Mouse (Mus musculus): ENCODE data around the gene Ammecr1. TPM values are rescaled to one million over a fixed set of nuclear protein-coding genes. Genes with fewer than 3 reads are reported as not detected.

Ammecr1 gene
- polyA plus RNA-seq, 1 experiment from 2014 or later: 4.1 TPM

- Histone ChIP-seq H3K4me3 (no peak overlapping the region), H3K9me3 (no peaks in the 10 kb centered on the region), H3K4me1 (replicated peaks) (no peaks in the 10 kb centered on the region), H3K4me2 (no peak overlapping the region), H3K27ac (replicated peaks) (no peak overlapping the region), H3K36me3 (no peaks in the 10 kb centered on the region), H3K9ac (no peak overlapping the region), H3K27me3 (0 out of 2 replicates have a peak, but pooled peaks cover 8% of the 10 kb centered on the region)
- no peak for ATAC-seq (ENCODE audit: low FRiP score, low read depth)
- WGBS: 62% methylated on average over 2 of the region's 2 CpGs
These were observed 63.9 kb downstream of the Ammecr1 start for GRCm38 (mm10) chrX:142902599-142902998.

DNA sequence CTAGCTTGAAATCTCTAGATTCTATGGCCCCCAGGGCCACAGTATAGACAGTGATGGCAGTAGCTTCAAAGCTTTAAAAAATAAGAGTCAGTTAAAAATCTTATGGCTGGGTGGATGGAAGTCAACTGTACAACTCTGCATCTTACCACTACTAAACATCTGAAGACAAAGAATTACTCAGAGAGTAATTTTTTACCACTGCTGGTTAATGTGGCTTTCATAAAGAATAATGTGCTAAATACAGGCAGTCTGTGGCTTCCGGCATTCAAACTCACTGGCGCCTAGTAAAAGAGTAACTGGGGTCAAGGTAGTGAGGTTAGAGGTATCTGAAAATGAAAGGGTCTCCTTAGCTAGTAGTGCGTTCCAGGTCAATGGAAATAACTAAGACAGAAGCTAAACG, 64.6 kb downstream of the Ammecr1 start:
- Histone ChIP-seq H3K4me2 (no peak overlapping the region), H3K27ac (replicated peaks) (no peak overlapping the region), H3K4me3 (no peak overlapping the region), H3K9me3 (no peaks in the 10 kb centered on the region), H3K9ac (no peak overlapping the region), H3K27me3 (0 out of 2 replicates have a peak, but pooled peaks cover 8% of the 10 kb centered on the region), H3K36me3 (no peaks in the 10 kb centered on the region), H3K4me1 (replicated peaks) (no peaks in the 10 kb centered on the region)
- no peak for ATAC-seq (ENCODE audit: low FRiP score, low read depth)
- WGBS: 74% methylated on average over 4 of the region's 4 CpGs

DNA sequence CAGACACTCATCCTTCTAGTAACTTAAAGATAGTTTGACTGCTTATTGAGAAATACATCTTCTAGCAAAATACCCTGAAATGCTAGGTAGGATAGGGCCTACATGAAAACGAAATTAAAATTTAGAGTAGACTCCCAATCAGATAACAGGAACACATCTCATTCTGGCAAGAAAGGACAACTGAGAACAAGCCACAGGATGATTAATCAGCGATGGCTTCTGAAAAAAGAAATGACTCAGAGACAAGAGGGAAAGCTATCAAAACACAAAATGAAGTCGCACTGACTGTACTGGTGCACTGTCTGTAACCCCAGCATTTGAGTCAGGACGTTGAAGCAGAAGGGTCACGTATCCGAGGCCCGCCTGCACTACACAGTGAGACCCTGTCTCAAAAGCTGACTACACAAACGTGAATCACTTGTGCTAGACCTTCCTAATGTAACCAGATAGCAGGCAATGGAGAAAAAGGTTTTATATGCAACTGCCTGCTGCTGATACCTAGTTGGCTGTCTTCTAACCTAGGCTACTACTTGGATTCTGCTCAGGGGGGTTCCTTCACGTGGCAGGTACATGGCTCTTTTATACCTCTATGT, 68.1 kb downstream of the Ammecr1 start:
- Histone ChIP-seq H3K4me1 (replicated peaks) (no peaks in the 10 kb centered on the region), H3K9me3 (no peaks in the 10 kb centered on the region), H3K4me3 (no peak overlapping the region), H3K4me2 (no peak overlapping the region), H3K9ac (no peak overlapping the region), H3K36me3 (no peaks in the 10 kb centered on the region), H3K27me3 (0 out of 2 replicates have a peak, but pooled peaks cover 6% of the 10 kb centered on the region), H3K27ac (replicated peaks) (no peak overlapping the region)
- 90% methylated on average over 9 of the region's 9 CpGs for WGBS
- ATAC-seq (ENCODE audit: low FRiP score, low read depth): no peak

- WGBS: 90% methylated on average over 6 of the region's 6 CpGs
- H3K4me1 ChIP-seq (replicated peaks): no peaks in the 10 kb centered on the region
- H3K27ac ChIP-seq (replicated peaks): no peak overlapping the region
- no peak for ATAC-seq (ENCODE audit: low FRiP score, low read depth)
- H3K4me2 ChIP-seq: no peak overlapping the region
- no peak overlapping the region for H3K9ac ChIP-seq
- H3K4me3 ChIP-seq: no peak overlapping the region
- H3K36me3 ChIP-seq: no peaks in the 10 kb centered on the region
- no peaks in the 10 kb centered on the region for H3K9me3 ChIP-seq
- 0 out of 2 replicates have a peak, but pooled peaks cover 2% of the 10 kb centered on the region for H3K27me3 ChIP-seq
These were observed 69.0 kb downstream of the Ammecr1 start for GRCm38 (mm10) chrX:142897477-142898000.

- Histone ChIP-seq H3K4me1 (replicated peaks) (no peaks in the 10 kb centered on the region), H3K9me3 (no peaks in the 10 kb centered on the region), H3K4me3 (no peak overlapping the region), H3K27ac (replicated peaks) (no peak overlapping the region), H3K4me2 (no peak overlapping the region), H3K9ac (no peak overlapping the region), H3K36me3 (no peaks in the 10 kb centered on the region), H3K27me3 (0 out of 2 replicates have a peak, but pooled peaks cover 2% of the 10 kb centered on the region)
- WGBS: 88% methylated on average over 2 of the region's 2 CpGs
- no peak for ATAC-seq (ENCODE audit: low FRiP score, low read depth)
These were observed 71.2 kb downstream of the Ammecr1 start for GRCm38 (mm10) chrX:142895316-142895715.

GRCm38 (mm10) chrX:142885962-142886361, 80.6 kb downstream of the Ammecr1 start:
- no peak overlapping the region for H3K27ac ChIP-seq (replicated peaks)
- no peaks in the 10 kb centered on the region for H3K4me1 ChIP-seq (replicated peaks)
- no peak for ATAC-seq (ENCODE audit: low FRiP score, low read depth)
- no peaks in the 10 kb centered on the region for H3K27me3 ChIP-seq
- no peak overlapping the region for H3K9ac ChIP-seq
- H3K36me3 ChIP-seq: no peaks in the 10 kb centered on the region
- H3K9me3 ChIP-seq: no peaks in the 10 kb centered on the region
- no peak overlapping the region for H3K4me2 ChIP-seq
- 88% methylated on average over 7 of the region's 7 CpGs for WGBS
- H3K4me3 ChIP-seq: no peak overlapping the region

GRCm38 (mm10) chrX:142883593-142883992, 82.9 kb downstream of the Ammecr1 start:
- no peak for ATAC-seq (ENCODE audit: low FRiP score, low read depth)
- H3K4me3 ChIP-seq: no peak overlapping the region
- no peaks in the 10 kb centered on the region for H3K36me3 ChIP-seq
- no peaks in the 10 kb centered on the region for H3K9me3 ChIP-seq
- no peaks in the 10 kb centered on the region for H3K27me3 ChIP-seq
- H3K9ac ChIP-seq: no peak overlapping the region
- H3K4me2 ChIP-seq: no peak overlapping the region
- 87% methylated on average over 4 of the region's 4 CpGs for WGBS
- no peak overlapping the region for H3K27ac ChIP-seq (replicated peaks)
- no peaks in the 10 kb centered on the region for H3K4me1 ChIP-seq (replicated peaks)

DNA sequence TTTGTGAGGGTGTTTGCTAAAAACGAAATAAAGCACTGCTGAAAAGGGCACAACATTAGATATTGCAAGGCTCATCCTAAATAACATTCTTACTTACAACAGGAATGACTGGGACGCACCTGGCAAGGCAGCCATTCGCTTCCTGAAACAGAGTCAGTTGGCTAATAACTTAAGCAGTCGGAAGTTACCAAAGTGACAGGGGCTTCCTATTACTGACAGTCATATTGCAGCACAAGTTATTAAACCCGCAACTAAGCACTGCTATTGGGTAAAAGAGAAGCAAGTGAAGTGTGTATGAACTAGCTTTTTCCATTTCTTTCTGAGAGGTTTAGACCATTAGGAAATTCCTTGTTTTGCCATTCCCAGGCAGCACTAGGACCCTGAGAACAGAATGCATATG, 84.3 kb downstream of the Ammecr1 start:
- WGBS: 94% methylated on average over 5 of the region's 5 CpGs
- ATAC-seq (ENCODE audit: low FRiP score, low read depth): no peak
- no peak overlapping the region for H3K4me3 ChIP-seq
- no peak overlapping the region for H3K9ac ChIP-seq
- H3K9me3 ChIP-seq: no peaks in the 10 kb centered on the region
- no peaks in the 10 kb centered on the region for H3K36me3 ChIP-seq
- H3K4me2 ChIP-seq: no peak overlapping the region
- no peak overlapping the region for H3K27ac ChIP-seq (replicated peaks)
- no peaks in the 10 kb centered on the region for H3K27me3 ChIP-seq
- H3K4me1 ChIP-seq (replicated peaks): no peaks in the 10 kb centered on the region

GRCm38 (mm10) chrX:142869844-142870243, 96.7 kb downstream of the Ammecr1 start:
- no peak for ATAC-seq (ENCODE audit: low FRiP score, low read depth)
- Histone ChIP-seq H3K36me3 (no peaks in the 10 kb centered on the region), H3K4me3 (no peak overlapping the region), H3K9me3 (no peaks in the 10 kb centered on the region), H3K4me1 (replicated peaks) (no peaks in the 10 kb centered on the region), H3K4me2 (no peak overlapping the region), H3K27ac (replicated peaks) (no peak overlapping the region), H3K27me3 (no peaks in the 10 kb centered on the region), H3K9ac (no peak overlapping the region)
- WGBS: 59% methylated on average over 2 of the region's 2 CpGs

- Histone ChIP-seq H3K27me3 (no peaks in the 10 kb centered on the region), H3K9me3 (no peaks in the 10 kb centered on the region), H3K36me3 (no peaks in the 10 kb centered on the region), H3K4me1 (replicated peaks) (no peaks in the 10 kb centered on the region), H3K4me3 (no peak overlapping the region), H3K4me2 (no peak overlapping the region), H3K27ac (replicated peaks) (no peak overlapping the region), H3K9ac (no peak overlapping the region)
- no peak for ATAC-seq (ENCODE audit: low FRiP score, low read depth)
- 92% methylated on average over 9 of the region's 9 CpGs for WGBS
These were observed 118.5 kb downstream of the Ammecr1 start for GRCm38 (mm10) chrX:142848032-142848431.

DNA sequence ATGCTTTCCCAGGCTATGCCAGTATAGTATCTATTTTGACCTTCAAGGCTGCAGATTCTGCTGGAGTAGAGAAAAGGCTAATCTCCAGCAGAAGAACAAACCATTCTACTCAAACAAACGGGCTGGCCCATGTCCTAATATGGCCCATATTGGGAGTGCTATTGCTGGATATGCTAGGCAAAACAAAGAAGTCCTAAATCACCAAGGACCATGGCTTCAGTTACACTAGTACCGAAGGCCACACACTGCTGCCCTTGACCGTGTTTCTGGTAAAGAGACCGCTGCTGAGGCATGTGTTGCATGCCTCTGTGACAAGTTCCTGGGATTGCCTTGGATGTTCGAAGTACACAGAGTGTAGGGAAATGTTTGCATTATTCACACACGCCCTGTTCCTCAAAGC, 120.3 kb downstream of the Ammecr1 start:
- Histone ChIP-seq H3K27ac (replicated peaks) (no peak overlapping the region), H3K4me1 (replicated peaks) (no peaks in the 10 kb centered on the region), H3K27me3 (no peaks in the 10 kb centered on the region), H3K9me3 (no peaks in the 10 kb centered on the region), H3K36me3 (no peaks in the 10 kb centered on the region), H3K9ac (no peak overlapping the region), H3K4me3 (no peak overlapping the region), H3K4me2 (no peak overlapping the region)
- 88% methylated on average over 6 of the region's 6 CpGs for WGBS
- no peak for ATAC-seq (ENCODE audit: low FRiP score, low read depth)

DNA sequence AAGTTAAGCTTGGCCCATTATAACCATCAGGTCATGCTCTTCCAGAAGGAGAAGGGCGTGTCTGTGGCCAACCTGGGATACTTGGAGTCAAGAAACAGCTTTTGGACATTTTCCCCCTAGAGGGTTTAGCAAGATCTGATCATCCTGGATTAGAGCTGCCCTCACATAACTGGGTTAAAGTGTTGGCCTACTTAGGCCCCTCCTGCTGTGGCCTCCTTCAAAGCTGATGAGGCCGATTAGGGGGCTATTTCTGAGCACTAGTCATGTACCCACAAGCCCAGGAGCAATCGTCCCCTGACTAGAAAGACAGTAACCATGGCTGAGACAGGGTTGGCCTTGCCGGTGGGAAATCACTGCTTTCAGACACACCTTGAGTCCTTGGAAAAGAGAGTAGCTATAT, 124.6 kb downstream of the Ammecr1 start:
- no peak for ATAC-seq (ENCODE audit: low FRiP score, low read depth)
- 87% methylated on average over 4 of the region's 4 CpGs for WGBS
- Histone ChIP-seq H3K9me3 (no peaks in the 10 kb centered on the region), H3K4me3 (no peak overlapping the region), H3K9ac (no peak overlapping the region), H3K27me3 (no peaks in the 10 kb centered on the region), H3K4me2 (no peak overlapping the region), H3K27ac (replicated peaks) (no peak overlapping the region), H3K36me3 (no peaks in the 10 kb centered on the region), H3K4me1 (replicated peaks) (no peaks in the 10 kb centered on the region)

- Histone ChIP-seq H3K9me3 (no peaks in the 10 kb centered on the region), H3K4me1 (replicated peaks) (no peaks in the 10 kb centered on the region), H3K27ac (replicated peaks) (no peak overlapping the region), H3K4me2 (no peak overlapping the region), H3K4me3 (no peak overlapping the region), H3K27me3 (no peaks in the 10 kb centered on the region), H3K36me3 (no peaks in the 10 kb centered on the region), H3K9ac (no peak overlapping the region)
- WGBS: 85% methylated on average over 7 of the region's 7 CpGs
- ATAC-seq (ENCODE audit: low FRiP score, low read depth): no peak
These were observed 127.1 kb downstream of the Ammecr1 start for GRCm38 (mm10) chrX:142839411-142839810.

All from hindbrain, embryonic 15.5 days (tissue).